Mouse (Mus musculus): ENCODE results near the gene Timm29.

Timm29 gene

GRCm38 (mm10) chr9:21592703-21593121 lies at the start of gene Timm29, which contains the start of gene Yipf2:
TSS of gene Timm29 (plus strand) at chr9:21592722.
TSS of gene Yipf2 (minus strand) at chr9:21592828.
- CTCF ChIA-PET: interaction anchor here (1.5 kb wide), 1 partner anchor 46 kb away, joined by 3 read pairs; the partner anchor contains the start of gene Carm1

GRCm38 (mm10) chr9:21545351-21545915 lies 47.1 kb upstream of the Timm29 start:
- CTCF ChIA-PET: no interaction called here

DNA sequence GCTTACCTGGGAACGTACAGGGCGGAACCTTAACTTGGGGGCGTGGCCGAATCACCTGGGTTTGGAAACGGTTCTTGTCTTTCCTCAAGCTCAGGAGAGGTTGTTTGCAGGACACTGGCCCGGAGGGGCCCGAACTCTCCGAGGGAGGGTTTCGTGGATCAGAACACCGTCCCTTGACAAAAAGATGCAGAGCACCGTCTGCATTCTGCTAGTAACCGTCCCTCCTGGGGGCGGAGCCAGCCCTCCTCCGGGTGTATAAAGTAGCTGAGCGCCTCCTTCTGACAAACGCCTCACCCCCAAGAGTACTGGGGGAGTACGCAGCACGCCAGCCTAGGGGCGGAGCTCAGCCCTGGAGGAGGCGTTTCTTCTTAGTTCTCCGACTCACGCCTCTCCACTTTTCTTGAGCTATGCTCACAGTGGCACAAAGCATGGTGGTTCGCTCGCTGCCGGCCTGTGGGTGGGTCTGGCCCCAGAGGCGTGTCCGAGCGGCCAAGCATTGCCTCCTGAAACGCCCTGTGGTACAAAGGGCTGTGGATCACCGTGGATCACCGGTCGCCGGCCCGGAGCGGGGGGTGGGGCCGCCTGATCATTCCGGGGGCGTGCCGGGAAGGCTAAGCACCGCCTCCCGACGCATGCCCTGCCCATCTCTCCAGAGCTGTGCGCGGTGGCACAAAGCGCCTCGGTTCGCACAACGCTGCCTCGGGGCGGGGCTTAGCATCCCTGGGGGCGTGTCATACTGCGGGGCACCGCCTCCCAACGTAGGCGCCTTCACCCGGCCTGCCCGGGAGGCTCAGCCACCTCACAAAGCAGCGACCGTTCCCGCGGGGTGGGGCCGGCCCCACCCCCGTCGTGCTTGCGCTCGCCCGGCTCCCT lies 46.4 kb upstream of the Timm29 start:
- CTCF ChIA-PET: interaction anchor here (0.9 to 1.3 kb wide), 2 partner anchors 9 to 47 kb away, joined by 3 to 4 read pairs; partner anchors contain the start of genes Timm29 and Yipf2

GRCm38 (mm10) chr9:21546789-21547074 lies 45.8 kb upstream of the Timm29 start, which contains the start of gene Carm1:
TSS of gene Carm1 (plus strand) at chr9:21546894.
- CTCF ChIA-PET: interaction anchor here (0.9 to 1.3 kb wide), 2 partner anchors 9 to 46 kb away, joined by 3 to 4 read pairs; partner anchors contain the start of genes Timm29 and Yipf2

DNA sequence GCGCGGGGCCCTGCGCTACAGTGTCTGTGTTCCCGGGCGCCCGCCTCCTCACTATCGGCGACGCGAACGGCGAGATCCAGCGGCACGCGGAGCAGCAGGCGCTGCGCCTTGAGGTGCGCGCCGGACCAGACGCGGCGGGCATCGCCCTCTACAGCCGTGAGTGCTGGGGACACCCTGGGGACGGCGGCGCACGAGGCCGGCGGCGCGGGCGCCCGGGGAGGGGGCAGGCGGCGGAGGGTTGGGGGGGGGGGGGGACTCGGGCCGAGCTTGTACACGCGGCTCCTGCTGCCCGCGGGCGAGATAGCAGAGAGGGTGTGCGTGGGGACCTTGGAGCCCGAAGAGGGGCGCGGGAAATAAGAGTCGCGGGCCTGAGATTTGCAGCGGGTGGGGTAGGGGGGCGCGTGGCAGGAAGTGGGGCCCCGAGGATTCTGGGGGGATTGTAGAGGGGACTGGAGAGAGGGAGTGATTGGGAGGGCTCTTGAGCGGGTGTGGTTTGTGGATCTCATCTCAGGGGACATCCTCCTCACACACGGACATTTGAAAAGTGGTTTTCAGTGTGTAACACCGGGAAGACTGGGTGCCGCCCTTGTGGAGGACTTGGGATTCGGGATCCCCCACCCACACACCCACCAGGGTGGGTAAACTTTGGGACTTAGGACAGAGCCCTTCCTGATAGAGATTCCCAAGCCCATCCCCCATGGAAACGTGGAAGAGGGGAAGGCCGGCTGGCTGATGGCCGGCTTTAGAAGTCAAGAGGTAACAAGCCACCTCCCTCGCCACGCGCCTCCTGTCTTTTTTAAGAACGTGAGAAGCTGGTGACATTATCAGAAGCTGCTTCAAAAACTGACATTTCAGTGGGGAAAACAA lies 45.2 kb upstream of the Timm29 start:
- CTCF ChIA-PET: interaction anchor here (0.9 to 1.3 kb wide), 2 partner anchors 10 to 45 kb away, joined by 3 to 4 read pairs; partner anchors contain the start of genes Timm29 and Yipf2

GRCm38 (mm10) chr9:21551049-21551448 lies 41.5 kb upstream of the Timm29 start:
- CTCF ChIA-PET: no interaction called here

- CTCF ChIA-PET: no interaction called here
Measured at GRCm38 (mm10) chr9:21553607-21554273, 38.8 kb upstream of the Timm29 start.

DNA sequence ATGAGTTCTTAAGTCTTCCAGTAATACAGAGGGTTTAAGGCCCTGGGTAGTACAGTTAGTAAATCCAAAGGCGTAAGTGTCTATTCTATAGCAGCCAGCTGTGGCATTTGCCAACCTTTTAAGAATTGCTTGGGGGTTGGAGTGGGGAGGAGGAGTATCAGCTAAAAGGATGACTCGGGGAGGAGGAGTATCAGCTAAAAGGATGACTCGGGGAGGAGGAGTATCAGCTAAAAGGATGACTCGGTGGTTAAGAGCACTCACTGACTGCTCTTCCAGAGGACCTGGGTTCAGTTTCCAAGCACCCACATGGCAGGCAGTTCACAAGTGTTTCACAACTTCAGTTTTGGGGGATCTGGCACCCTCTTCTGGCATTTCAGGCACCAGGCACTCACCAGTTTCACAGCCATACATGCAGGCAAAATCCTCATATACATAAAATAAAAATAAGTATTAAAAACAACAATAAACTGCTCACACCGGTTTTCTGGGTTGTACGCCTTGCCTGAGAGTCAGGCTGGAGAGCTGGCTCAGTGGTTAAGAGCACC lies 37.3 kb upstream of the Timm29 start:
- CTCF ChIA-PET: no interaction called here

GRCm38 (mm10) chr9:21556996-21557395 lies 35.5 kb upstream of the Timm29 start:
- CTCF ChIA-PET: no interaction called here

- CTCF ChIA-PET: no interaction called here
Measured at GRCm38 (mm10) chr9:21557556-21557955, 35.0 kb upstream of the Timm29 start.

DNA sequence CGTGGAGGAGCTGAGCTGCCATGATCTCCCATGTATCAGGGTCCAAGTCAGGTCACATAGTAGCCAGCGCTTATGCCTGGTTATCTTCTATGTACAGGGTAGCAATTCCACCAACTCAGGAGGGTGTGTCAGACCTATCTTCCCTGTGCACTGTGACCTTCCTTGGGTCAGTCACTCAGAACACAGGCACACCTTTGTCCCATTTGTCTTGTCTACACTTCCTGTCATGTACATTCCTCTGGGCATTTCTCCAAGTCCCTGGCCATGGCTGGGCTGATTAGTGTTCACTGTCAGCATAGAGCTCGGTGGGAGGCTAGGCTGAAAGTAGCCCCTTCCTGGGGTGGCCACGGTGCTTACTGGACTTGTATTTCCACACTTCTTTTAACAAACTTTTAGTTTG lies 34.2 kb upstream of the Timm29 start:
- CTCF ChIA-PET: no interaction called here

DNA sequence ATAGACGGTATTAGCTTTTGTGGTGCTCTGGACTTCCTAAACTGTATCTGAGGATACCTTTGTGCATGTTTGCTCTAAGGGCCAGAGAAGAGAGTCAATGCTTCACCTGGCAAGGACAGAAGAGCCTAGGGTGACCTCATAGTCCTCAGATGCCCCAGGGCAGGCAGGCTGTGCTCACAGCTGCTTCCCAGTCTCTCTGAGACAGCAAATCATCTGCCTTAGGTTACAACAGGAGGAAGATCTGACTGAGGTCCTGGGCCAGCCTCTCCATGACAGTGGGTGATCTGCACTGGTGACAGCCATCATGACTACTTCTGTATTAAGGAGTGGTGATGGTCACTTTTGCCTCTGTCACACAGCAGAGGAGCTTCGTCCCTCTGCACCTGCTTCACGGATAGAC lies 33.4 kb upstream of the Timm29 start:
- CTCF ChIA-PET: no interaction called here

DNA sequence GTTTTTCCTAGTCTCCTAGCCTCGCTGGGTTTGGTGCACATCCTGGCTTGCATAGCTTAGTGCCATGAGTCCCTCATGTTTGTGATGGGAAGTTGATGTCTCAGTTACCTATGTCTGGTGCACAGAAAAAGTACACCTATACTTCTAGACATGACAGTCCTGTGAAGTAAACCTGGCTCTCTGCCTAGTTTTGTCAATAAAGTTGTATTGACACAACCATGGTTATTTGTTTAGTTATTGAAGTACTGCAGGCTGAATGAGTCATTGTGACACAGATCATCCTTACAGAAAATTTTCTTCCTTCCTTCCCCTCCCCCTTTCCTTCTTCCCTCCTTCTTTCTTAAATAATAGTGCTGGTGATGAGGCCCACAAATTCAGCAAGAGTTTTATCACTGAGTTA lies 28.1 kb upstream of the Timm29 start:
- CTCF ChIA-PET: interaction anchor here (0.7 kb wide), 1 partner anchor 194 kb away, joined by 17 read pairs; no protein-coding TSS in a partner anchor

DNA sequence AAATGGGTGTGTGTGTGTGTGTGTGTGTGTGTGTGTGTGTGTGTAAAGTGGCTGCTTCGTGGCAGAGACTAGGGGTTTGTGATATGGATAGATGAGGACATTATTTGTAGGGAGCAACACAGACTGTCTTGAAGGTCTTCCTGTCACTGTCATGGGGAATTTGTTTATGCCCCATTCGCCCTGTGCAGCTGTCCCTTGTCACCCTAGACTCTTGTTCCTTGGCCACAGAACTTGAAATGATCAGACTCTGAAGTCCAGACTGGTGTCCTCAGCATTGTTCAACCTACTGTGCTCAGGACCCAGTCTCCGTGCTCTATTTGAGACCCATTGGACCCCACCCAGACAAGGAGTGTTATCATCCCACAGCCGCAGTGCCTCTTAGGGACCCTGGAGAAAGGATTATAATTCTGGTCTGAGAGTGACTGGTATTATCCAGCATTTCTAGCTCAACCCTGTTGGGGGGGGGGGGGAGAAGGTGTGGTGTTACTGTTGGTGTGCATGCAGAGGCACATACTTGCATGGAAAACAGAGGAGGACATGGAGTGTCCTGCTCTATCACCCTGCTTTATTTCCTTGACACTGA lies 27.4 kb upstream of the Timm29 start:
- CTCF ChIA-PET: interaction anchor here (0.7 kb wide), 1 partner anchor 194 kb away, joined by 17 read pairs; no protein-coding TSS in a partner anchor

- CTCF ChIA-PET: no interaction called here
Measured at GRCm38 (mm10) chr9:21566538-21566937, 26.0 kb upstream of the Timm29 start.

- CTCF ChIA-PET: no interaction called here
Measured at GRCm38 (mm10) chr9:21567051-21567450, 25.5 kb upstream of the Timm29 start.

GRCm38 (mm10) chr9:21568657-21569255 lies 23.8 kb upstream of the Timm29 start:
- CTCF ChIA-PET: no interaction called here

GRCm38 (mm10) chr9:21574012-21574801 lies 18.3 kb upstream of the Timm29 start:
- CTCF ChIA-PET: no interaction called here

- CTCF ChIA-PET: no interaction called here
Measured at GRCm38 (mm10) chr9:21575253-21575652, 17.3 kb upstream of the Timm29 start.

GRCm38 (mm10) chr9:21576286-21576685 lies 16.2 kb upstream of the Timm29 start:
- CTCF ChIA-PET: no interaction called here

All from spleen, embryonic (tissue).